Mouse (Mus musculus): ENCODE measurements around the gene App. TPM values are rescaled to one million over a fixed set of nuclear protein-coding genes. Genes with fewer than 3 reads are reported as not detected.

The App gene
- polyA plus RNA-seq, 1 experiment from 2014 or later = 180 TPM

GRCm38 (mm10) chr16:85067254-85067893 is 106.2 kb downstream of the App start:
- Histone ChIP-seq H3K4me1 (no peaks in the 10 kb centered on the region), H3K27me3 (no peaks in the 10 kb centered on the region), H3K36me3 (peaks cover 18% of the 10 kb centered on the region), H3K4me2 (replicated peaks) (no peak overlapping the region), H3K9me3 (no peaks in the 10 kb centered on the region), H3K27ac (no peak overlapping the region), H3K9ac (no peak overlapping the region), H3K4me3 (no peak overlapping the region)
- no peak for ATAC-seq (ENCODE audit: low FRiP score, low read depth)
- WGBS = 87% methylated on average over 13 of the region's 13 CpGs

DNA sequence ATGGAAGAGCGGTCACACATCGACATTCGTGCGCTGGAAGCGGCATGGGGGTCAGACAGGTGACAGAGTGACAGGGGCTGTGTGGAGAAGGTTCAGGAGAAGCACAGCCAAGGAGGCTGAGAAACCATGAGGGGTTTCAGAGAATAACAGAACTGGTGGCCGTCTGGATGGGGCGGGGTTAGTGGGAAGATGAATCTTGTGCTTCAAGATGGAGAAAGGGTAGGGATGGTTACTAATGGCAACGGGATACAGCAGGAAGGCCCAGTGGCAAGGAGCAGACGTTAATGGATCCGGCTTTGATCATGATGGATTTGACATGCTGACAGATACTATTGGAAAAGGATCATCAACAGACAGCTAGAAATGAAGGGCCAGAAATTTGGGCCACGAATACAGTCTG is 107.3 kb downstream of the App start:
- H3K27me3 ChIP-seq = no peaks in the 10 kb centered on the region
- H3K9me3 ChIP-seq = 0 out of 2 replicates have a peak, but pooled peaks cover 8% of the 10 kb centered on the region
- H3K4me1 ChIP-seq = no peaks in the 10 kb centered on the region
- H3K36me3 ChIP-seq = peaks cover 18% of the 10 kb centered on the region
- no peak overlapping the region for H3K27ac ChIP-seq
- H3K4me2 ChIP-seq (replicated peaks) = no peak overlapping the region
- H3K4me3 ChIP-seq = no peak overlapping the region
- H3K9ac ChIP-seq = no peak overlapping the region
- WGBS = 83% methylated on average over 11 of the region's 11 CpGs
- ATAC-seq (ENCODE audit: low FRiP score, low read depth) = no peak

- WGBS = 89% methylated on average over 4 of the region's 6 CpGs
- H3K27ac ChIP-seq = no peak overlapping the region
Observed at GRCm38 (mm10) chr16:85064800-85065199, 108.8 kb downstream of the App start.

GRCm38 (mm10) chr16:85062732-85063131 is 110.8 kb downstream of the App start:
- 69% methylated on average over 3 of the region's 3 CpGs for WGBS
- Histone ChIP-seq H3K27me3 (no peaks in the 10 kb centered on the region), H3K4me1 (0 out of 2 replicates have a peak, but pooled peaks cover 4% of the 10 kb centered on the region), H3K4me3 (no peak overlapping the region), H3K9me3 (0 out of 2 replicates have a peak, but pooled peaks cover 9% of the 10 kb centered on the region), H3K36me3 (peaks cover 22% of the 10 kb centered on the region), H3K27ac (no peak overlapping the region), H3K4me2 (replicated peaks) (no peak overlapping the region), H3K9ac (no peak overlapping the region)
- no peak for ATAC-seq (ENCODE audit: low FRiP score, low read depth)

More at GRCm38 (mm10) chr16:85064800-85065199, 108.8 kb downstream of the App start:
- 0 out of 2 replicates have a peak, but pooled peaks cover 9% of the 10 kb centered on the region for H3K9me3 ChIP-seq
- no peaks in the 10 kb centered on the region for H3K27me3 ChIP-seq
- no peaks in the 10 kb centered on the region for H3K4me1 ChIP-seq
- H3K4me3 ChIP-seq = no peak overlapping the region
- peaks cover 22% of the 10 kb centered on the region for H3K36me3 ChIP-seq
- H3K9ac ChIP-seq = no peak overlapping the region
- ATAC-seq (ENCODE audit: low FRiP score, low read depth) = no peak
- H3K4me2 ChIP-seq (replicated peaks) = no peak overlapping the region

- Histone ChIP-seq H3K9me3 (0 out of 2 replicates have a peak, but pooled peaks cover 9% of the 10 kb centered on the region), H3K36me3 (peaks cover 26% of the 10 kb centered on the region), H3K27ac (no peak overlapping the region), H3K4me1 (0 out of 2 replicates have a peak, but pooled peaks cover 4% of the 10 kb centered on the region), H3K9ac (no peak overlapping the region), H3K27me3 (no peaks in the 10 kb centered on the region), H3K4me2 (replicated peaks) (no peak overlapping the region), H3K4me3 (no peak overlapping the region)
- WGBS = 90% methylated on average over 4 of the region's 4 CpGs
- ATAC-seq (ENCODE audit: low FRiP score, low read depth) = no peak
Observed at GRCm38 (mm10) chr16:85061725-85062124, 111.8 kb downstream of the App start.

- Histone ChIP-seq H3K4me2 (replicated peaks) (no peak overlapping the region), H3K4me1 (0 out of 2 replicates have a peak, but pooled peaks cover 4% of the 10 kb centered on the region), H3K9ac (no peak overlapping the region), H3K27ac (no peak overlapping the region), H3K4me3 (no peak overlapping the region), H3K27me3 (no peaks in the 10 kb centered on the region), H3K9me3 (0 out of 2 replicates have a peak, but pooled peaks cover 9% of the 10 kb centered on the region), H3K36me3 (peaks cover 44% of the 10 kb centered on the region)
- no peak for ATAC-seq (ENCODE audit: low FRiP score, low read depth)
- WGBS = 72% methylated on average over 5 of the region's 5 CpGs
Observed at GRCm38 (mm10) chr16:85058138-85058537, 115.4 kb downstream of the App start.

GRCm38 (mm10) chr16:85056212-85056611 is 117.4 kb downstream of the App start:
- WGBS = 92% methylated on average over 10 of the region's 10 CpGs
- Histone ChIP-seq H3K9ac (no peak overlapping the region), H3K4me3 (no peak overlapping the region), H3K4me2 (replicated peaks) (no peak overlapping the region), H3K27ac (no peak overlapping the region), H3K27me3 (no peaks in the 10 kb centered on the region), H3K4me1 (0 out of 2 replicates have a peak, but pooled peaks cover 4% of the 10 kb centered on the region), H3K36me3 (peaks cover 36% of the 10 kb centered on the region), H3K9me3 (0 out of 2 replicates have a peak, but pooled peaks cover under 1% of the 10 kb centered on the region)
- no peak for ATAC-seq (ENCODE audit: low FRiP score, low read depth)

- 91% methylated on average over 7 of the region's 7 CpGs for WGBS
- no peak for ATAC-seq (ENCODE audit: low FRiP score, low read depth)
- no peaks in the 10 kb centered on the region for H3K9me3 ChIP-seq
Observed at GRCm38 (mm10) chr16:85053996-85054395, 119.6 kb downstream of the App start.

DNA sequence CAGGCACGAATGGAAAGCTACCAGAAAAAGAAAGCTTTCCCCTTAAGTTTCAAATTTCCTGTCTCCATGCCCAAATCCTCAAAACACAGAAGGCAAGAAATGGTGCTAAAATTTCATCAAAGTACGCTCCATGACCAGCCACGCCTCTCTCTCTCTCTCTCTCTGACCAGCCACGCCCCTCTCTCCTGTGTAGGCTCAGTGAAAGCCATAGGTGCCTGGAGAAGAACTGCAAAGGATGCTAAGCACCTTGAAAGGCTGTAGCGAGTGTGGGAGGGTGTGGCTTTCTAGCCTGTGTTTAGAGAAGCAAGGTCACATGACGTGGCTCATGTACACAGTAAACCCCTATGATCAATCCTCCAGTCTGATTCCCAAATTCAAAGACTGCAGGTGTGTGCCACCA is 126.3 kb downstream of the App start:
- Histone ChIP-seq H3K4me3 (no peak overlapping the region), H3K9me3 (no peaks in the 10 kb centered on the region), H3K4me1 (peaks cover 28% of the 10 kb centered on the region), H3K4me2 (replicated peaks) (no peak overlapping the region; the same call in 1 of the 2 replicates), H3K27ac (no peak overlapping the region; the same call in 1 of the 2 replicates), H3K36me3 (peaks cover 22% of the 10 kb centered on the region), H3K27me3 (no peaks in the 10 kb centered on the region), H3K9ac (no peak overlapping the region)
- peak; percentile 71 for ATAC-seq (ENCODE audit: low FRiP score, low read depth)
- 44% methylated on average over 6 of the region's 6 CpGs for WGBS

More at GRCm38 (mm10) chr16:85053996-85054395, 119.6 kb downstream of the App start:
- Histone ChIP-seq H3K27ac (no peak overlapping the region), H3K27me3 (no peaks in the 10 kb centered on the region), H3K36me3 (peaks cover 31% of the 10 kb centered on the region), H3K4me1 (peaks cover 19% of the 10 kb centered on the region; the same call in 1 of the 2 replicates), H3K4me2 (replicated peaks) (no peak overlapping the region), H3K4me3 (no peak overlapping the region), H3K9ac (no peak overlapping the region)

- H3K27ac ChIP-seq = peak overlapping the region; percentile 39; the same call in 1 of the 2 replicates
- WGBS = 17% methylated on average over 3 of the region's 3 CpGs
Observed at GRCm38 (mm10) chr16:85041153-85041959, 132.2 kb downstream of the App start.

GRCm38 (mm10) chr16:85038731-85039130 is 134.8 kb downstream of the App start:
- Histone ChIP-seq H3K9me3 (no peaks in the 10 kb centered on the region), H3K9ac (no peak overlapping the region), H3K4me1 (peaks cover 24% of the 10 kb centered on the region), H3K36me3 (peaks cover 34% of the 10 kb centered on the region), H3K27ac (no peak overlapping the region), H3K4me3 (no peak overlapping the region), H3K27me3 (no peaks in the 10 kb centered on the region), H3K4me2 (replicated peaks) (no peak overlapping the region)
- 91% methylated on average over 8 of the region's 8 CpGs for WGBS
- no peak for ATAC-seq (ENCODE audit: low FRiP score, low read depth)

More at GRCm38 (mm10) chr16:85041153-85041959, 132.2 kb downstream of the App start:
- H3K27me3 ChIP-seq = no peaks in the 10 kb centered on the region
- H3K4me2 ChIP-seq (replicated peaks) = no peak overlapping the region
- no peak overlapping the region for H3K9ac ChIP-seq
- no peak overlapping the region for H3K4me3 ChIP-seq
- H3K36me3 ChIP-seq = peaks cover 38% of the 10 kb centered on the region
- no peaks in the 10 kb centered on the region for H3K9me3 ChIP-seq
- peaks cover 25% of the 10 kb centered on the region for H3K4me1 ChIP-seq
- peak; percentile 55 for ATAC-seq (ENCODE audit: low FRiP score, low read depth)
